Mouse (Mus musculus): ENCODE results near the gene Smok3a. TPM values are rescaled to one million over a fixed set of nuclear protein-coding genes. Genes with fewer than 3 reads are reported as not detected.
"Not testable (repeated sequence)": the region's sequence is repeated elsewhere in the genome, so short reads cannot be mapped to it uniquely, and the experiment has no call there.

Gene Smok3a
- polyA plus RNA-seq, 1 experiment from 2014 or later = not detected

DNA sequence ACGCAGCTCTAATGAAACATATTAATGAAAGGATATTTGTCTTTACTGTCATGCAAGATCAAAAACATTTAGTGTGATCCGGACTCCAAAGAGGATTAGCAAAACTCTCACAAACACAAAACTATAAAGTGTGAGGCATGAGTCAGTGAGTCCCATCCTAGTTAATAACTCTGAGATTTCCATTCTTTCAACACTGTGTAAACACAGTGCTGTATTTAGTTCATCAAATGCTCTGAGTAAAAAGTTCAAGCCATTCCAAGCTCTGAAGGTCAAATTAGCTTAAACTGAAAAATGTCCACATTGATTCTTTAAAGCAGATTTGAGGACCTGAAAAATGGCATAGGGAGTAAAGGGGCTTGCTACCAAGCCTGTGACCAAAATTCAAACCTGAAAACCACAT lies 42.0 kb upstream of the Smok3a start:
- no peaks in the 10 kb centered on the region for H3K9me3 ChIP-seq (ENCODE audit: low read length)
- H3K4me3 ChIP-seq (ENCODE audit: low read depth, low read length) = no peak overlapping the region
- H3K9ac ChIP-seq (replicated peaks) = no peak overlapping the region
- TF ChIP-seq EP300 (IDR thresholded peaks at IDR 0.05; ENCODE audit: low read depth) (no peak; the same call in 1 of the 2 replicates), CTCF (IDR thresholded peaks at IDR 0.05; ENCODE audit: low read depth) (no peak)
- no peaks in the 10 kb centered on the region for H3K36me3 ChIP-seq (replicated peaks; ENCODE audit: insufficient read depth, low read length)
- ATAC-seq (no peak), DNase-seq (peak; percentile 2)
- peak overlapping the region; percentile 74 for H3K27ac ChIP-seq (ENCODE audit: low read depth)
- no peak overlapping the region for H3K4me2 ChIP-seq (ENCODE audit: low read depth, low read length)
- 0 out of 2 replicates have a peak, but pooled peaks cover 3% of the 10 kb centered on the region for H3K4me1 ChIP-seq (ENCODE audit: insufficient read depth)
- no peaks in the 10 kb centered on the region for H3K27me3 ChIP-seq (ENCODE audit: insufficient read depth, low read length)
- 60% methylated on average over 2 of the region's 2 CpGs for WGBS (ENCODE audit: insufficient replicate concordance)

DNA sequence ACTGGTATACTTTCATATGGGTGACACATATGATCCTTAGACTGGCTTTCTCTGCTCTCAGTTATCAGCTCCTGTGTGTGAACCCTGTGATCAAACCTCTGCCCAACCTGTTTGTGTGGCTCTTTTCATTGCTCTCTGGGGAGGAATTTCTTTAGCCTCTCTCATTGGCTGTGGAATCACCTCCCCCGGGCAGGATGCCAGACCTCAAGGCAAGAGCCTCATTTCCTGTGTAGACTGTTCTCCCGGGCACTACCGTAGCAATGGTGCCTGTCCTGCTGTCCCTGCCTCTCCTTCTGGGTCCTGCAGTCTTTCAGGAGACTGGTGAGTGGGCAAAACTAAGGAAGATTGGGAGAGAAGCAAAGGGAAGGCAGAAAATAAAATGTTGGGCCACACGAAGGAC lies 39.8 kb upstream of the Smok3a start, which contains the start of gene Azgp1:
TSS of gene Azgp1 (plus strand) at position 221 of the 400 bp plus-strand sequence.
- H3K36me3 ChIP-seq (replicated peaks; ENCODE audit: insufficient read depth, low read length) = no peaks in the 10 kb centered on the region
- H3K9me3 ChIP-seq (ENCODE audit: low read length) = no peaks in the 10 kb centered on the region
- H3K4me3 ChIP-seq (ENCODE audit: low read depth, low read length) = peak within 1 kb of the TSS; percentile 41
- peak within 1 kb of the TSS; percentile 74 for H3K9ac ChIP-seq (replicated peaks)
- no peak for TF ChIP-seq CTCF (IDR thresholded peaks at IDR 0.05; ENCODE audit: low read depth)
- peak; percentile 69 for TF ChIP-seq EP300 (IDR thresholded peaks at IDR 0.05; ENCODE audit: low read depth)
- H3K27me3 ChIP-seq (ENCODE audit: insufficient read depth, low read length) = no peaks in the 10 kb centered on the region
- DNase-seq (peak; percentile 84), ATAC-seq (peak; percentile 88)
- H3K27ac ChIP-seq (ENCODE audit: low read depth) = peak within 1 kb of the TSS; percentile 91
- WGBS (ENCODE audit: insufficient replicate concordance) = 38% methylated on average over 4 of the region's 4 CpGs
- H3K4me1 ChIP-seq (ENCODE audit: insufficient read depth) = no peaks in the 10 kb centered on the region
- H3K4me2 ChIP-seq (ENCODE audit: low read depth, low read length) = peak within 1 kb of the TSS; percentile 62

DNA sequence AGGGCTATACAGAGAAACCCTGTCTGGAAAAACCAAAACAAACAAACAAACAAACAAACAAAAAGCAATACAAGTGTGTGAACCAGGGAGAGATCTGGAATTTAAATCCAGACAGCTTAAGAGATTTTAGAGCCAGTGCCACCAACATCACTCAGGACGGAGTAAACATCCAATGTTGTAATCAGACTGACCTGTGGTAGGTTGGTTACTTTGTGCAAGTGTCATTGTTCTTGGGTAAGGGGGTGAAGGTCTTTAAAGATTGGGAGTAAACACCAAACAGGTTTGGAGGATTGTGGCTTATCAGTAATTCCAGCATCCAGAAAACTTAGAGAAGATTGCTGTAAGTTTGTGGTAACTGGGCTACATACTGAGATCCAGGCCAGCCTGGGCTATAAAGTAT lies 34.7 kb upstream of the Smok3a start:
- Histone ChIP-seq H3K27me3 (ENCODE audit: insufficient read depth, low read length) (no peaks in the 10 kb centered on the region), H3K9me3 (ENCODE audit: low read length) (no peaks in the 10 kb centered on the region), H3K4me2 (ENCODE audit: low read depth, low read length) (no peak overlapping the region), H3K4me1 (ENCODE audit: insufficient read depth) (peaks cover 9% of the 10 kb centered on the region; the same call in 1 of the 2 replicates), H3K27ac (ENCODE audit: low read depth) (peak overlapping the region; percentile 67; the same call in 1 of the 2 replicates), H3K9ac (replicated peaks) (no peak overlapping the region), H3K36me3 (replicated peaks; ENCODE audit: insufficient read depth, low read length) (peaks cover 17% of the 10 kb centered on the region), H3K4me3 (ENCODE audit: low read depth, low read length) (no peak overlapping the region)
- peak; percentile 68 for ATAC-seq
- WGBS (ENCODE audit: insufficient replicate concordance) = 30% methylated on average over 1 of the region's 1 CpGs
- TF ChIP-seq EP300 (IDR thresholded peaks at IDR 0.05; ENCODE audit: low read depth) (peak; percentile 69), CTCF (IDR thresholded peaks at IDR 0.05; ENCODE audit: low read depth) (no peak)
- DNase-seq = peak; percentile 9

DNA sequence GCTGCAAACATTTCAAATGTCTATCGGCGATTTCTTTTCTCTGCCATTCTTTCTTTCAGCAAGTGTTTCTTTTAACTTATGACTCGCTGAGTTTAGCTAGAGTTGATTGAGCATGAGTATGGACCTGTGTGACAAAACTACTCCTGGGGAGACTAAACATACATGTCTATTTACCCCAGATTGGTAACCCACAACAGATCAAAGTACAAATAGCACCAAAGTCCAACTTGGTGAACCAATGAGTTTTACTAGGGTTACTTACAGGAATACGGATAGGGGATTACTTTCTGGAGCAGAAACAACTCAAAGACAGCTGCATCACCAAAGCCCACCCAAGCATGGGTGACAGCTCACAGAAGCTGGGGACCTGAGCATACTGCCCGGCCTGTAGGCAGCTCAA lies 11.6 kb upstream of the Smok3a start:
- DNase-seq = peak; percentile 14
- H3K36me3 ChIP-seq (replicated peaks; ENCODE audit: insufficient read depth, low read length) = no peaks in the 10 kb centered on the region
- no peak overlapping the region for H3K4me3 ChIP-seq (ENCODE audit: low read depth, low read length)
- H3K9me3 ChIP-seq (ENCODE audit: low read length) = no peaks in the 10 kb centered on the region
- no peaks in the 10 kb centered on the region for H3K27me3 ChIP-seq (ENCODE audit: insufficient read depth, low read length)
- peaks cover 8% of the 10 kb centered on the region for H3K4me1 ChIP-seq (ENCODE audit: insufficient read depth)
- ATAC-seq = peak; percentile 65
- peak overlapping the region; percentile 52 for H3K27ac ChIP-seq (ENCODE audit: low read depth)
- H3K9ac ChIP-seq (replicated peaks) = no peak overlapping the region
- no peak overlapping the region for H3K4me2 ChIP-seq (ENCODE audit: low read depth, low read length)
- 0 out of 2 replicates have a peak, but pooled peaks have one; percentile 51 for TF ChIP-seq EP300 (IDR thresholded peaks at IDR 0.05; ENCODE audit: low read depth)
- TF ChIP-seq CTCF (IDR thresholded peaks at IDR 0.05; ENCODE audit: low read depth) = no peak
- WGBS (ENCODE audit: insufficient replicate concordance) = 70% methylated on average over 5 of the region's 5 CpGs

DNA sequence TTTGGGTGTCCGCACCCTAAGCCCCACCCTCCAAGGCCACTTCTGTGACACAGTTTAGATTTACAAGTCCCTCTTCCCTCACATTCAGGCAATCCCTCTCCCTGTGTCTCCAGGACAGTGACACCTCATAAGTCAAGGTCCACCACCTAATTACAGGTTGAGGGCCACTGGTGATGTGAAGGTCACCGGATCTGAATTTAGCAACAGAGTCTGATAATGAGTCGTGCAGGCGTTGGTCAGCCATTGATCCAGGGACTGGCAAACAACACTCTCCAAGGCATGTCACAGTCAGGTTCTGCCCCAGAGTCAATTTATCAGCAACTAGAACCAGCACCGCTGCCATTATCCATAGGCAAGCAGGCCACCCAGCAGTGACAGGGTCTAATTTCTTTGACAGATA lies 8.7 kb upstream of the Smok3a start:
- WGBS (ENCODE audit: insufficient replicate concordance) = 61% methylated on average over 5 of the region's 5 CpGs
- H3K9ac ChIP-seq (replicated peaks) = no peak overlapping the region
- peaks cover 8% of the 10 kb centered on the region for H3K4me1 ChIP-seq (ENCODE audit: insufficient read depth)
- H3K4me2 ChIP-seq (ENCODE audit: low read depth, low read length) = no peak overlapping the region
- peak overlapping the region; percentile 87 for H3K27ac ChIP-seq (ENCODE audit: low read depth)
- ATAC-seq = peak; percentile 89
- H3K36me3 ChIP-seq (replicated peaks; ENCODE audit: insufficient read depth, low read length) = no peaks in the 10 kb centered on the region
- TF ChIP-seq EP300 (IDR thresholded peaks at IDR 0.05; ENCODE audit: low read depth) (peak; percentile 76), CTCF (IDR thresholded peaks at IDR 0.05; ENCODE audit: low read depth) (no peak)
- no peaks in the 10 kb centered on the region for H3K27me3 ChIP-seq (ENCODE audit: insufficient read depth, low read length)
- no peak overlapping the region for H3K4me3 ChIP-seq (ENCODE audit: low read depth, low read length)
- DNase-seq = peak; percentile 53
- H3K9me3 ChIP-seq (ENCODE audit: low read length) = no peaks in the 10 kb centered on the region

DNA sequence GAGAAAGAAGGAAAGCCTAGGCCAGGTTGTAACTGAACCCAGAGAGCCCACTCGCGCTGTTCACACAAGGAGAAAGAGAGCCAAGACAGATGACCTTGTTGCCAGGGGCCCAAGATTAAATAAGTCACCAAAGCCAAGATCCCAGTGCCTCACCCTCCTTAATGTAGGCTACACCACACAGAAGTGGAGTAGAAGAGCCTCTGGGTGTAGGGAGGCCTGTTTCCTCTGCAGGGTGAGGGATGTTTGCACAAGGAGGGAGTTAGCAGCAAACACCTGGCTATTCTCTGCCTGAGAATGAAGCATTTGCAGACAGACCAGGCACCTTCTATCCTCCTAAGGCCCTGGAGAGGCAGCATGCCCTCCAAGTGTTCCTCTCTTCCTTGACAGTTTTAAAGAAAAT lies 4.5 kb upstream of the Smok3a start:
- 82% methylated on average over 2 of the region's 2 CpGs for WGBS (ENCODE audit: insufficient replicate concordance)
- H3K9me3 ChIP-seq (ENCODE audit: low read length) = no peaks in the 10 kb centered on the region
- TF ChIP-seq CTCF (IDR thresholded peaks at IDR 0.05; ENCODE audit: low read depth) (no peak), EP300 (IDR thresholded peaks at IDR 0.05; ENCODE audit: low read depth) (no peak)
- H3K4me1 ChIP-seq (ENCODE audit: insufficient read depth) = peaks cover 8% of the 10 kb centered on the region
- no peak overlapping the region for H3K4me3 ChIP-seq (ENCODE audit: low read depth, low read length)
- H3K27me3 ChIP-seq (ENCODE audit: insufficient read depth, low read length) = no peaks in the 10 kb centered on the region
- H3K27ac ChIP-seq (ENCODE audit: low read depth) = no peak overlapping the region
- ATAC-seq = no peak
- no peak overlapping the region for H3K9ac ChIP-seq (replicated peaks)
- H3K36me3 ChIP-seq (replicated peaks; ENCODE audit: insufficient read depth, low read length) = no peaks in the 10 kb centered on the region
- H3K4me2 ChIP-seq (ENCODE audit: low read depth, low read length) = no peak overlapping the region
- peak; percentile 7 for DNase-seq

DNA sequence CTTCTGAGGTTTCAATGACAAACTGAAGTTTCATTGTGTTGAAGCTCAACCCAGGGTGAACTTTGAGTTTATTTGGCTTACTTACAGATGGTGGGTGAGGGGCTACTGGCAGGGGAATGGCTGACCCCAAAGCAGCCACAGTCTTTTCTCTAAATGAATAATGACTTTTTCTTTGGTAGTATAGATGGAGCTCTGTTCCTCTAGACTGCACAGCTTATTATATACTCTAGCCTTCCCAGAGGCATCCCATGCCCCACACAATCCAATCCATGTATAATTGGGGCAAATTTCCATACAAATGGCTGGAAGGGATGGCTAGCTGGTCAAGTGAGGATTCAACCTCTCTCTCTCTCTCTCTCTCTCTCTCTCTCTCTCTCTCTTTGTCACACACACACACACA lies 4.1 kb upstream of the Smok3a start:
- ATAC-seq = no peak
- Histone ChIP-seq H3K27ac (ENCODE audit: low read depth) (no peak overlapping the region), H3K9ac (replicated peaks) (no peak overlapping the region), H3K27me3 (ENCODE audit: insufficient read depth, low read length) (no peaks in the 10 kb centered on the region), H3K4me2 (ENCODE audit: low read depth, low read length) (no peak overlapping the region), H3K9me3 (ENCODE audit: low read length) (no peaks in the 10 kb centered on the region), H3K4me3 (ENCODE audit: low read depth, low read length) (no peak overlapping the region), H3K4me1 (ENCODE audit: insufficient read depth) (peaks cover 8% of the 10 kb centered on the region), H3K36me3 (replicated peaks; ENCODE audit: insufficient read depth, low read length) (no peaks in the 10 kb centered on the region)
- no peak for TF ChIP-seq CTCF (IDR thresholded peaks at IDR 0.05; ENCODE audit: low read depth)
- no peak for TF ChIP-seq EP300 (IDR thresholded peaks at IDR 0.05; ENCODE audit: low read depth)
- peak; percentile 1 for DNase-seq

DNA sequence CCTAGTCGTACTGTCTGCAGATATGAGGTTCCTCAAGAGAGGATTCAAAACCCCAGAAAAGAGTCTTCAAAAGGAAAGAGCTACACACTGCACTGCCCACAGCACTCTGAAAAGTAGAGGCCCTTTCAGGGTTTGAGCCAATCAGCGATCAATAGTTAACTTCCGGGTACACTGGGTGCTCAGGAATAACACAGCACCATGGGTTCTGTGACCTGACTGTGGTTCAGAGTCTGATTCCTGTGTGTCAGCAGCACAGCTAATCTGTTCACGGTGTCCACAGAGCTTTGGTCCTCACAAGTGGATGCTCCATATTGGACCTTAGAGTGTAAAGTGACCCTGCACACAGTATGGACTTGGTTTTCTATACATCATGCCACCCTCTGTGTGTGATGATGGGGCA lies 1.5 kb upstream of the Smok3a start:
- H3K36me3 ChIP-seq (replicated peaks; ENCODE audit: insufficient read depth, low read length); H3K4me1 ChIP-seq (ENCODE audit: insufficient read depth); H3K4me3 ChIP-seq (ENCODE audit: low read depth, low read length); H3K4me2 ChIP-seq (ENCODE audit: low read depth, low read length); H3K27me3 ChIP-seq (ENCODE audit: insufficient read depth, low read length); H3K9me3 ChIP-seq (ENCODE audit: low read length); H3K9ac ChIP-seq (replicated peaks): not testable (repeated sequence)
- 0 out of 2 replicates have a peak overlapping the region, but pooled peaks have one; percentile 22 for H3K27ac ChIP-seq (ENCODE audit: low read depth)
- peak; percentile 71 for ATAC-seq
- peak; percentile 12 for DNase-seq
- 63% methylated on average over 3 of the region's 4 CpGs for WGBS (ENCODE audit: insufficient replicate concordance)

DNA sequence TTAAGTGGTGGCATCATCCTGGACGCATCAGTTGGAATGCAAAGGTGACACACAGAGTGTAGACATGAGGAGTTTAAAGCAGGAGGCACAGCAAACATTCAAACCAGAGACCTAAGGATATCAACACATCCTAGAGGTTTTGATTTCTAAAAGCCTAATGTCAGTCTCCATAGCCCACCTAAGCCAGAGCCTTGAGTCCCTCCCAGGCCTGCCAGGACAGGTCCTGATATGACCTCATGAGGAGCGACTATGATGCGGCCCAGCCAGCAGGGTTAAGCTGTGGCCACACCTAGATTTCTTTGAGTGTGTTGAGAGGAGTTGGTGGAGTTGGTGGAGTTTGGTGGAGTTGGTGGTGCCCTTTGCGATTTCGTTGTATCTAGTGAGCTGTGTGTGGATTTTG lies 31.8 kb downstream of the Smok3a start, which contains the start of gene Smok3c:
TSS of gene Smok3c (plus strand) at position 301 of the 400 bp plus-strand sequence.
- not testable (repeated sequence) for DNase-seq; H3K9me3 ChIP-seq (ENCODE audit: low read length); H3K9ac ChIP-seq (replicated peaks); H3K4me1 ChIP-seq (ENCODE audit: insufficient read depth); H3K4me2 ChIP-seq (ENCODE audit: low read depth, low read length); H3K27me3 ChIP-seq (ENCODE audit: insufficient read depth, low read length); H3K4me3 ChIP-seq (ENCODE audit: low read depth, low read length); H3K27ac ChIP-seq (ENCODE audit: low read depth); H3K36me3 ChIP-seq (replicated peaks; ENCODE audit: insufficient read depth, low read length); ATAC-seq
- WGBS (ENCODE audit: insufficient replicate concordance) = no CpG with 5 or more reads among the region's 5 CpGs
